Mouse (Mus musculus) MN1 (cell line): ENCODE measurements around the gene Vmn1r192.
"Not testable (repeated sequence)": the region's sequence is repeated elsewhere in the genome, so short reads cannot be mapped to it uniquely, and the experiment has no call there.

ENCODE experiments used
- DNase-seq: peaks from one replicate; pipeline ENCODE4 v3.0.0-alpha.2; 2016; ENCODE audit warnings: low spot score

Vmn1r192 gene

GRCm38 (mm10) chr13:22191041-22191440 is at the start of gene Vmn1r192:
Gene Vmn1r192, minus strand, starts transcription at chr13:22191141.
- DNase-seq, result no peak

DNA sequence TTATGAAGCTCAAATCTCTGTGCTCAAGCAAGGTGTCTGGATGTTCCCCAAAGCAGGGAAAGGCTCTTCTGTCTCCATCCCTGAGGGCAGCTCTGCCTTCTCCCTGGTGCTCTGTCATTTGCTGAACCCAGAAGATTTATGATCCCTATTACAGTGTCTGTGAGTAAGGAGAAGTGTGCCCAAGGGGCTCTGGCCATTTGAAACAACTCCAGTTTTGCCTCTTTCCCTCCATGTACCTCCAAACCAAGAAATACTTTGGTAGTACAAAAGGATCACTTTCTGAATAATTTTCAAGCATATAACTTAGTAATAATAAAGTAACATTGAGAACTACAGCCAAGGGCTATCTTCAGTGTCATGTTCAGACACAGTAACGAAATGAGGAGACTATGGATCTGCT is 32.1 kb upstream of the Vmn1r192 start, which contains the start of gene Vmn1r193:
TSS of gene Vmn1r193 (minus strand) at position 101 of the 400 bp plus-strand sequence.
- DNase-seq, result not testable (repeated sequence)

DNA sequence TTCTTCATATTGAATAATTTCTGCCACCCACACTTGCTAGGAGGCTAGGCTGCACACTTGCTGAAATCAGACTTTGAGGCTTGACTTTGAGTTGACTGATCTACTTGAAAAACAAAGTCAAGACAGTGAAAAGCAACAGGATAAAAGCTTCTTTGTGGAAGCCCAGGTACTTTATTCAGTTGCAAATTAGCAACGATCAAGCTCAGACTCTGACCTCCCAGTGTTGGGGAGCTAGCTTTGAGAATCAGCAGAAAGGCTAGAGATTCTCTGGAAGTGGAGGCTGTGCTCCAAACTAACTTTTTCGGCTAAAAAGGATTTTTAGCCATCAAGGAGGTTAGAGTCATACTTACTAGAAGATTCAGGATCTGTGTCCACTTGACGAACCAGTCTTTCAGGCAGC is 1.8 kb upstream of the Vmn1r192 start:
- not testable (repeated sequence) for DNase-seq

DNA sequence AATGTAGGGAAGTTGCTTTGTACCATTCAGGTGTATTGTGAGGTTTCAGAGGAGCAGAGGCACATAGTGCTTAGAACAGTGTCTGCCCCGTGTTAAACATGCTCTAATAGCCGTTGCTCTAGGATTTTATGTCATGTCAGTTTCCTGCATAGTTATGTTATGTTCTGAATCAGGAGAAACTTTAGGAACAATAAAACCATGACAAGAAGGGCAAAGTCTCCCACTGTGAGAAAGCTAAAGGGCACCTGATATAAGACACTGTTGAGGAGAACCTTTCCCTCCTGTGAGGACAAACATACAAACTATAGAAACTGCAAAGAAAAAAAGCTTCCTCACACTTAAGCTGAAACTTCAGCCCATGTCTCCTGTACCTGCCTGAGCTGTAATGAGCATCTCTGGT is 556 bp downstream of the Vmn1r192 start:
- DNase-seq, result no peak

- DNase-seq, result no peak
Observed at GRCm38 (mm10) chr13:22189313-22189712, 1.6 kb downstream of the Vmn1r192 start.

- DNase-seq, result no peak
Observed at GRCm38 (mm10) chr13:22183869-22184268, 7.1 kb downstream of the Vmn1r192 start, which contains the start of gene Vmn1r191. Gene Vmn1r191, minus strand, starts transcription at chr13:22183969.

DNA sequence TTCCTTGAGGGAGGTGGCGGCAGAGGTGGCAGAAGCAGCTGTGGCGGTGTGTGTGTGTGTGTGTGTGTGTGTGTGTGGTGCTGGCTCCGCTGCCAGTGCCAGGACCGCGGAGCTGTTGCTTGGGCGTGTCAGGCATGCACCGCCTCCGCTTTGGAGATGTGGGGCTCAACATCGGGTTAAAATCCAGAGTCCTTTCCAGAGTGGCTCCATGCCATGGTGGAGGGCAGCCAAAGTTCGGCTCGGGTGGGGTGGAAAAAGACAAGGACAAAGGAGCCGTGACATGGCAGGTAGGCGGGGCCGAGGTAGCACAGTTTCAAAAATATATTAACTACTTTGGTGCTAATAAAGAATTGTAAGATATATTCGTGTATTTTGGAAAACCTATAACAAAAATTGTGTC is 22.5 kb downstream of the Vmn1r192 start:
- DNase-seq, result no peak

GRCm38 (mm10) chr13:22136495-22137293 is 54.2 kb downstream of the Vmn1r192 start:
- DNase-seq, result not testable (repeated sequence)
